Mouse (Mus musculus) CH12.LX (cell line): Measurements from ENCODE around the gene Fam205a1. TPM values are rescaled to one million over a fixed set of nuclear protein-coding genes. Genes with fewer than 3 reads are reported as not detected.

Experiments
- DNase-seq: peaks from one replicate; pipeline ENCODE4 v3.0.0-alpha.2; 2013; ENCODE audit errors: extremely low read depth
- H3K27ac ChIP-seq: 2 replicates; pipeline ENCODE4 v1.5.1; 2012; ENCODE audit warnings: low read depth, mild to moderate bottlenecking, control low read depth, moderate library complexity; ENCODE audit not compliant: insufficient read depth
- H3K27me3 ChIP-seq: replicated peaks from 2 replicates; pipeline ENCODE3; 2012; ENCODE audit warnings: inconsistent platforms
- H3K36me3 ChIP-seq, 2 experiments: replicated peaks in 1 of 2; 2 replicates each; pipeline versions ENCODE3 to v1.6.1; 2012; ENCODE audit warnings: inconsistent platforms in 1 of 2, low read length in 1 of 2, mild to moderate bottlenecking in 1 of 2, mixed read lengths in 1 of 2, moderate library complexity in 1 of 2; ENCODE audit not compliant: control insufficient read depth in 1 of 2, insufficient read depth in 1 of 2
- H3K4me1 ChIP-seq, 2 experiments: 2 replicates each; pipeline ENCODE4 v1.6.1; 2012; ENCODE audit warnings: inconsistent platforms in 1 of 2, moderate library complexity in 1 of 2; ENCODE audit not compliant: insufficient read depth in 2 of 2, control insufficient read depth in 1 of 2
- H3K4me2 ChIP-seq: 2 replicates; pipeline ENCODE4 v1.6.1; 2012; ENCODE audit warnings: low read depth, mild to moderate bottlenecking, control low read depth; ENCODE audit not compliant: poor library complexity, insufficient read depth, severe bottlenecking
- H3K4me3 ChIP-seq, 3 experiments: fragments of 150-350 bp in 1 of 3; sonication (generic) in 1 of 3; replicated peaks in 1 of 3; 2 replicates each; pipeline versions ENCODE3 to v1.5.1; 2011 to 2012; ENCODE audit warnings: low read depth in 2 of 3, low read length in 2 of 3, mild to moderate bottlenecking in 2 of 3, moderate library complexity in 2 of 3, control low read depth in 1 of 3, improper control_type of control experiment in 1 of 3, inconsistent platforms in 1 of 3, mixed read lengths in 1 of 3; ENCODE audit not compliant: poor library complexity in 1 of 3
- H3K79me2 ChIP-seq: replicated peaks from 2 replicates; pipeline ENCODE4 v1.6.1; 2012; ENCODE audit warnings: mild to moderate bottlenecking, moderate library complexity; ENCODE audit not compliant: control insufficient read depth, poor library complexity, insufficient read depth, severe bottlenecking; ENCODE audit errors: extremely low read depth
- H3K9ac ChIP-seq: 2 replicates; pipeline ENCODE4 v1.6.1; 2012; ENCODE audit warnings: low read depth, mild to moderate bottlenecking, control low read depth, moderate library complexity; ENCODE audit not compliant: insufficient read depth
- H3K9me3 ChIP-seq: replicated peaks from 2 replicates; pipeline ENCODE3; 2012; ENCODE audit warnings: low read length, inconsistent platforms, mixed read lengths
- BHLHE40 ChIP-seq: IDR thresholded peaks from 2 replicates; pipeline ENCODE4 v1.6.1; 2011; ENCODE audit warnings: mild to moderate bottlenecking, low read depth, low read length, improper control_type of control experiment
- CHD2 ChIP-seq: IDR thresholded peaks from 2 replicates; pipeline ENCODE4 v1.6.1; 2011; ENCODE audit warnings: low read length, improper control_type of control experiment
- CTCF ChIP-seq, 2 experiments: IDR thresholded peaks in 1 of 2; conservative IDR thresholded peaks in 1 of 2; 2 replicates each; pipeline ENCODE4 v1.5.1; 2011 to 2012; ENCODE audit warnings: low read depth in 2 of 2, low read length in 2 of 2, improper control_type of control experiment in 1 of 2, inconsistent platforms in 1 of 2, mild to moderate bottlenecking in 1 of 2, moderate library complexity in 1 of 2
- EP300 ChIP-seq: IDR thresholded peaks from 2 replicates; pipeline ENCODE4 v1.6.1; 2011; ENCODE audit warnings: low read length, improper control_type of control experiment
- ETS1 ChIP-seq: conservative IDR thresholded peaks from 2 replicates; pipeline ENCODE4 v1.6.1; 2012; ENCODE audit warnings: low read depth, mild to moderate bottlenecking, inconsistent platforms, low read length, improper control_type of control experiment, moderate library complexity
- HCFC1 ChIP-seq: IDR thresholded peaks from 2 replicates; pipeline ENCODE4 v1.6.1; 2012; ENCODE audit warnings: low read depth, mild to moderate bottlenecking, inconsistent platforms, low read length, improper control_type of control experiment
- IRF4 ChIP-seq: IDR thresholded peaks from 2 replicates; pipeline ENCODE4 v1.6.1; 2014; ENCODE audit warnings: low read depth, mild to moderate bottlenecking, inconsistent platforms, low read length, improper control_type of control experiment
- KAT2A ChIP-seq: IDR thresholded peaks from 2 replicates; pipeline ENCODE4 v1.6.1; 2012; ENCODE audit warnings: low read length, improper control_type of control experiment, inconsistent platforms; ENCODE audit not compliant: insufficient replicate concordance
- MAFK ChIP-seq: IDR thresholded peaks from 2 replicates; pipeline ENCODE4 v1.6.1; 2011; ENCODE audit warnings: low read length, improper control_type of control experiment; ENCODE audit not compliant: insufficient replicate concordance
- MAX ChIP-seq: IDR thresholded peaks from 2 replicates; pipeline ENCODE4 v1.6.1; 2011; ENCODE audit warnings: low read length, improper control_type of control experiment
- MAZ ChIP-seq: IDR thresholded peaks from 2 replicates; pipeline ENCODE4 v1.6.1; 2012; ENCODE audit warnings: low read depth, mild to moderate bottlenecking, inconsistent platforms, low read length, improper control_type of control experiment, moderate library complexity
- MEF2A ChIP-seq: IDR thresholded peaks from 2 replicates; pipeline ENCODE4 v1.6.1; 2014; ENCODE audit warnings: low read depth, mild to moderate bottlenecking, inconsistent platforms, low read length, improper control_type of control experiment, borderline replicate concordance
- NRF1 ChIP-seq: IDR thresholded peaks from 2 replicates; pipeline ENCODE4 v1.6.1; 2014; ENCODE audit warnings: low read depth, mild to moderate bottlenecking, inconsistent platforms, low read length, improper control_type of control experiment, moderate library complexity
- POLR2A ChIP-seq: IDR thresholded peaks from 2 replicates; pipeline ENCODE4 v1.6.1; 2011; ENCODE audit warnings: low read depth, mild to moderate bottlenecking, improper control_type of control experiment, low read length
- POLR2AphosphoS2 ChIP-seq: IDR thresholded peaks from 2 replicates; pipeline ENCODE4 v1.6.1; 2011; ENCODE audit warnings: low read depth, low read length, improper control_type of control experiment
- RCOR1 ChIP-seq: conservative IDR thresholded peaks from 2 replicates; pipeline ENCODE4 v1.6.1; 2012; ENCODE audit warnings: low read depth, mild to moderate bottlenecking, inconsistent platforms, low read length, improper control_type of control experiment
- SIN3A ChIP-seq: IDR thresholded peaks from 2 replicates; pipeline ENCODE4 v1.6.1; 2012; ENCODE audit warnings: low read length, improper control_type of control experiment, inconsistent platforms
- TBP ChIP-seq: conservative IDR thresholded peaks from 2 replicates; pipeline ENCODE4 v1.6.1; 2011; ENCODE audit warnings: low read depth, low read length, improper control_type of control experiment
- UBTF ChIP-seq: IDR thresholded peaks from 2 replicates; pipeline ENCODE4 v1.6.1; 2012; ENCODE audit warnings: low read depth, mild to moderate bottlenecking, inconsistent platforms, low read length, improper control_type of control experiment, moderate library complexity
- USF2 ChIP-seq: conservative IDR thresholded peaks from 2 replicates; pipeline ENCODE4 v1.6.1; 2011; ENCODE audit warnings: low read depth, low read length, improper control_type of control experiment
- ZMIZ1 ChIP-seq: IDR thresholded peaks from 2 replicates; pipeline ENCODE4 v1.6.1; 2012; ENCODE audit warnings: low read depth, mild to moderate bottlenecking, inconsistent platforms, low read length, improper control_type of control experiment
- dilution Hi-C: fragments of 300-500 bp; cut with MboI; formaldehyde crosslinking; loops from 2 replicates; pipeline ENCODE4 v1.14.3; 2020; ENCODE audit warnings: low sequenced_read_pairs; ENCODE audit not compliant: extremely low pct_unique_long_range_greater_than_20kb, extremely low pct_ligation_motif_present
- in situ Hi-C: fragments of 300-500 bp; cut with MboI; formaldehyde crosslinking; loops from 3 replicates; pipeline ENCODE4 v1.14.3; 2019; ENCODE audit warnings: low sequenced_read_pairs, low pct_ligation_motif_present, low pct_unique_long_range_greater_than_20kb, mixed read lengths
- polyA plus RNA-seq: library from polyadenylated mRNA; unstranded; fragments of >175 nt; gene quantifications from 2 replicates; pipeline ENCODE4 v1.2.1, GENCODE M21; 2012; ENCODE audit warnings: low read depth; ENCODE audit not compliant: insufficient read length
- total RNA-seq, 2 experiments: library from RNA; depleted of rRNA; stranded (reverse); fragments of 300-350 nt in 1 of 2; fragments of >200 nt in 1 of 2; gene quantifications; 2 replicates each; pipeline ENCODE4 v1.2.3; 2012 to 2014

Fam205a1 gene
- total and polyA plus RNA-seq, 3 experiments = not detected

- H3K9ac ChIP-seq = no peak within 1 kb of the TSS
- in situ Hi-C loops = loop anchor here (5.0 kb wide), 1 partner anchor 88 kb away; no protein-coding TSS in a partner anchor
- H3K27ac ChIP-seq = no peak within 1 kb of the TSS
- H3K79me2 ChIP-seq = no peaks in the 10 kb centered on the region
- no peak for TF ChIP-seq ZMIZ1
- TF ChIP-seq RCOR1 = no peak
- TF ChIP-seq KAT2A = no peak
- no peak for TF ChIP-seq TBP
- TF ChIP-seq MEF2A = no peak
- TF ChIP-seq MAFK = no peak
- TF ChIP-seq USF2 = no peak
- no peak for TF ChIP-seq BHLHE40
- TF ChIP-seq EP300 = no peak
- no peak for TF ChIP-seq ETS1
- no peak for TF ChIP-seq UBTF
- TF ChIP-seq MAZ = no peak
- TF ChIP-seq, all 38 proteins: peak for 0
- dilution Hi-C loops = no loop called here
- no peaks in the 10 kb centered on the region for H3K36me3 ChIP-seq
- no peaks in the 10 kb centered on the region for H3K9me3 ChIP-seq
- peaks cover 24% of the 10 kb centered on the region for H3K27me3 ChIP-seq
- H3K4me3 ChIP-seq = no peak within 1 kb of the TSS
- no peak for DNase-seq
- no peaks in the 10 kb centered on the region for H3K4me1 ChIP-seq
- H3K4me2 ChIP-seq = no peak within 1 kb of the TSS
These were observed 20.4 kb upstream of the Fam205a1 start, which contains the start of gene Fam205c for GRCm38 (mm10) chr4:42874134-42874533. TSS of gene Fam205c (minus strand) at chr4:42874234.

GRCm38 (mm10) chr4:42872746-42873435 lies 19.2 kb upstream of the Fam205a1 start:
- H3K36me3 ChIP-seq = no peaks in the 10 kb centered on the region
- H3K4me3 ChIP-seq = no peak overlapping the region
- dilution Hi-C loops = no loop called here
- H3K27ac ChIP-seq = no peak overlapping the region
- in situ Hi-C loops = loop anchor here (5.0 kb wide), 1 partner anchor 89 kb away; no protein-coding TSS in a partner anchor
- H3K9me3 ChIP-seq = no peaks in the 10 kb centered on the region
- no peaks in the 10 kb centered on the region for H3K79me2 ChIP-seq
- no peak overlapping the region for H3K9ac ChIP-seq
- H3K4me2 ChIP-seq = no peak overlapping the region
- peaks cover 25% of the 10 kb centered on the region for H3K27me3 ChIP-seq
- H3K4me1 ChIP-seq = no peaks in the 10 kb centered on the region
- DNase-seq = no peak
- TF ChIP-seq CHD2 (no peak), KAT2A (no peak), CTCF (conservative IDR thresholded peaks at IDR 0.05 in 1 of 2, IDR thresholded peaks at IDR 0.05 in 1 of 2; ENCODE audit: low read depth in 2 of 2, low read length in 2 of 2) (no peak), RCOR1 (no peak), MAX (no peak), MEF2A (no peak), POLR2A (no peak), NRF1 (no peak), MAFK (no peak), MAZ (no peak), IRF4 (no peak), BHLHE40 (no peak), POLR2AphosphoS2 (no peak), ZMIZ1 (no peak), SIN3A (no peak), HCFC1 (no peak)
